ENCODE assay signal across 8 mouse cellular contexts in genomic region chr17:29614115-29615023, GRCm38 (mm10). TPM values are rescaled to one million over a fixed set of nuclear protein-coding genes. Genes with fewer than 3 reads are reported as not detected.
DNase-seq lines count a peak whose midpoint lies in the region; ATAC-seq lines count a peak whose summit lies in the region.

Rnf8 (plus strand) TSS chr17:29614790.
Gm28043 (plus strand) TSS chr17:29614876.

- ATAC-seq in inflammation-experienced regulatory T-cells, adult 6 months = peak; percentile 94
- ATAC-seq in megakaryocyte-erythroid progenitor cell, adult 5-6 weeks (replicated peaks; ENCODE audit: low FRiP score, low TSS enrichment, poor library complexity, severe bottlenecking) = peak; percentile 90

- peak; percentile 95 to 98 for DNase-seq in adrenal gland, adult (ENCODE audit: inconsistent age in 2 of 2, low spot score in 1 of 2)
- DNase-seq in embryo, embryonic 10.5 days (ENCODE audit: low spot score) = peak; percentile 97
- DNase-seq in gastrocnemius, postnatal 14 days = peak; percentile 94
- peak; percentile 89 to 95 for DNase-seq in left cerebral cortex, postnatal 10 days (ENCODE audit: extremely low spot score in 1 of 2, low spot score in 2 of 2)
- peak; percentile 93 for DNase-seq in right cerebral cortex, postnatal 25 days
- peak; percentile 92 to 94 for DNase-seq in urinary bladder, postnatal 4 days (ENCODE audit: low spot score in 2 of 2)

- intact Hi-C loops in gastrocnemius, postnatal 14 days (cut with DNase I; ENCODE audit: low total_unique reads) = loop anchor here (10.0 kb wide), 1 partner anchor 50 kb away; the partner anchor contains the start of gene Cmtr1
- intact Hi-C loops in left cerebral cortex, postnatal 10 days (cut with DNase I) = no loop called here

RNA-seq across cellular contexts. Expression of gene Rnf8, which starts in this region (rescaled TPM):
- 10 to 100 TPM; 19.8 to 25.6 TPM for total RNA-seq in gastrocnemius, postnatal 14 days (2021)
- polyA plus RNA-seq in inflammation-experienced regulatory T-cells, adult 6 months (2017; shearing (Covaris generic)) = 10 to 100 TPM; 24.6 to 27.5 (median 24.9) TPM
- 10 to 100 TPM; 44.0 to 47.8 TPM for total RNA-seq in left cerebral cortex, postnatal 10 days (2021)
- 61.3 and 82.3 TPM in 2 replicates for total RNA-seq in megakaryocyte-erythroid progenitor cell, adult 5-6 weeks (2014; fragmentation: Nextera tagmentation)
- total RNA-seq in megakaryocyte-erythroid progenitor cell, adult 5-6 weeks (2017) = 76.0 and 122 TPM in 2 replicates

RNA-seq across cellular contexts. Expression of gene Gm28043, which starts in this region (rescaled TPM):
- total RNA-seq in gastrocnemius, postnatal 14 days (2021) = under 1 TPM; 0.68 to 0.86 TPM
- 1 to 10 TPM; 3.7 to 4.4 (median 4.1) TPM for polyA plus RNA-seq in inflammation-experienced regulatory T-cells, adult 6 months (2017; shearing (Covaris generic))
- 1 to 10 TPM; 3.8 to 4.2 TPM for total RNA-seq in left cerebral cortex, postnatal 10 days (2021)
- total RNA-seq in megakaryocyte-erythroid progenitor cell, adult 5-6 weeks (2014; fragmentation: Nextera tagmentation) = 5.9 and 8.2 TPM in 2 replicates
- 4.0 and 8.2 TPM in 2 replicates for total RNA-seq in megakaryocyte-erythroid progenitor cell, adult 5-6 weeks (2017)

Comparison
In these comparisons a context has a peak if more than half of its experiments do, and no peak if none do; other contexts are left out.
1. Peak in every context shown above with its lines: DNase-seq and ATAC-seq.